Mouse (Mus musculus) olfactory bulb, adult 2 months (tissue): Measurements from ENCODE around the gene Tex33.
"Not testable (repeated sequence)": the region's sequence is repeated elsewhere in the genome, so short reads cannot be mapped to it uniquely, and the experiment has no call there.

Experiments used
- CTCF ChIP-seq: fragments of 200-500 bp; IDR thresholded peaks from 2 replicates; pipeline ENCODE4 v1.5.1; 2012; ENCODE audit warnings: low read depth, mild to moderate bottlenecking, low read length, moderate library complexity; ENCODE audit not compliant: insufficient read depth
- POLR2A ChIP-seq: fragments of 200-500 bp; IDR thresholded peaks from 2 replicates; pipeline ENCODE4 v1.6.1; 2012; ENCODE audit warnings: mild to moderate bottlenecking, low read depth, low read length, moderate library complexity; ENCODE audit not compliant: insufficient read depth

DNA sequence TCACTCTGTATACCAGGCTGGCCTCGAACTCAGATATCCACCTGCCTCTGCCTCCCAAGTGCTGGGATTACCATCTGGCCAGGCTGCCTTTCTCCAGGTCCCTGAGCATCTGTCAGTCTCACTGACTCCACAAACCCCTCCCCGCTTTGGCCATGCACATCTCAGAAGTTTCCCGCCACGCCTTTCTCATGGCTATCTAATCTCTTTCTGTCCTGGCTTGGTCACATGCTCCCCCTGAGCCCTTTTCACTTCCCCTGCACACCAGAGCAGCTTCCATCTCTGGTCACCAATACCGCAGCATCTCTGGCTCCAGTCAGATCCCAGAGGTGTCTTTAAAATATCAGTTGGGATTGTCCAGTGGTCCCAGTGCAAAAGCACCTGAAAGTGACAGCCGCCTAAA lies 65.7 kb downstream of the Tex33 start:
- not testable (repeated sequence) for TF ChIP-seq CTCF, POLR2A
